Mouse (Mus musculus) small intestine, adult 2 months (tissue): ENCODE measurements around the gene Fuom.

Experiments
- CTCF ChIP-seq: fragments of 200-500 bp; IDR thresholded peaks from 2 replicates; pipeline ENCODE4 v1.5.1; 2012; ENCODE audit warnings: low read depth, mild to moderate bottlenecking, control low read depth, inconsistent platforms, low read length, moderate library complexity, mixed read lengths; ENCODE audit not compliant: insufficient replicate concordance, insufficient read length; ENCODE audit errors: extremely low read depth
- POLR2A ChIP-seq: fragments of 200-500 bp; IDR thresholded peaks from 2 replicates; pipeline ENCODE4 v1.6.1; 2012; ENCODE audit warnings: low read depth, mild to moderate bottlenecking, control low read depth, inconsistent platforms, low read length, moderate library complexity

DNA sequence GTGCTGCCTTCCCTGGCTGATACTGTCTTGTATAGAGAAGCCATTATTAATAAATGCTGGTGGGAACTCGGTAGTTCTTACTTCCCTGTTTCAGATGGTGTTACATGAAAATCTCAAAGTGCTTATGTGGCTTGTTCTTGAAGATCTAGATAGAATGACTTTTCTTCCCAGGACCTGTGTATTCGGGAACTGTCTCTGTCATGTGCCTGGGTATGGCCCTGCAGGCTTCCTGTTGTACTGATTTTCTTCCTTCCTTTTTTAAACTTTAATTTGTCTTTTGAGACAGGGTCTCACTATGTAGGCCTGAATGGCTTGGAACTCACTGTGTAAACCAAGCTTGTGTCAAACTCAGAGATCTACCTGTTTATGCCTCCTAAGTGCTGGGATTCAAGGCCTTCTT lies 25.7 kb upstream of the Fuom start:
- no peak for TF ChIP-seq CTCF
- no peak for TF ChIP-seq POLR2A
